In the genomic region with DNA sequence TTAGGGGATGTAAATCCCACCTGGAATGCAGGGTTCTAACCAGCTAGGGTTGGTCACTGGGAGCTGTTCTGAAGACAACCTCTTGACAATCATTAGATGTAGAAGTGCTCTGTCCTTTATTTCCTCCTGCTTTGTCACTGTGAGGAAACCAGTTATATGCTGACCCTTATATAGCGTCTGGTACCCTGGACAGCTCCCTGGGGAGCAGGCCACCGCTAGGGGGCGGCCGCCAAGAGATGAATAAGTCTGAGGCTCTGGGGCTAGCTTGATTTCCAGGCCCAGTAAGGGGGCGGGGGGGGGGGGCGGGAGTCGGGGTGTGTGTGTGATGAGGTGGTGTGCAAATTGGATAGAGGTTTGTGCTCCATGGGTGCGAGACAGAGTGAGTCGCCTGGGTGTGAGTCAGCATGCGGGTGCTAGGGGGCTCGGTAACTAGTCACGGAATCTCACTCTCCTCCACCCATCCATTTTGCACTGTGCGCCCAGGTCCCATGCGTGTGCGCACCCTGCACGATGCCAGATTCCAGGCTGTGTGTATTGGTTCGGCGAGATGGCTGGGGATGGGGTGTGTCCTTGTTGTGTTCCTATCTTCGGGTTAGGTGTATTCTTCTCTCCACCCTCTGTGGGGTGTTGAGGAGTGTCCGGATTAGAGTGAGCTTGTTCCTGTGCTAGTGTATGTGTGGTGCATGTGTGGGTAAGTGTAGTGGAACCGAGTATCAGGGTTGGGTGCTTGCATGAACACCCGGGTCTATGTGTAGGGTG, we compare ENCODE assay signal across 9 mouse cellular contexts. TPM values are rescaled to one million over a fixed set of nuclear protein-coding genes. Genes with fewer than 3 reads are reported as not detected.
DNase-seq lines count a peak whose midpoint lies in the region; ATAC-seq lines count a peak whose summit lies in the region.
"Had no signal": no experiment of that assay in that cellular context is flagged by ENCODE, and none has a peak within 500 bp of the region (broad histone marks: within the 10 kb centered on the region; RNA-seq: fewer than 3 reads in every experiment).

TSS of gene Hs3st2 (plus strand) at position 635 of the 759 bp plus-strand sequence.

- H3K36me3 ChIP-seq in forebrain, embryonic 12.5 days (replicated peaks) = no peaks in the 10 kb centered on the region
- no peaks in the 10 kb centered on the region for H3K36me3 ChIP-seq in limb, embryonic 10.5 days
- no peaks in the 10 kb centered on the region for H3K36me3 ChIP-seq in midbrain, embryonic 16.5 days (ENCODE audit: control insufficient read depth, insufficient read depth, low read length)
- H3K36me3 ChIP-seq in stomach, embryonic 14.5 days (ENCODE audit: control insufficient read depth, insufficient read depth, low read length) = no peaks in the 10 kb centered on the region

- no peak within 1 kb of the TSS for H3K27ac ChIP-seq in forebrain, embryonic 12.5 days
- H3K27ac ChIP-seq in limb, embryonic 10.5 days = no peak within 1 kb of the TSS
- H3K27ac ChIP-seq in midbrain, embryonic 16.5 days (ENCODE audit: low read length) = no peak within 1 kb of the TSS
- no peak within 1 kb of the TSS for H3K27ac ChIP-seq in stomach, embryonic 14.5 days (ENCODE audit: low read length)

- peak; percentile 4 for DNase-seq in cerebellum, adult 8-10 months
- DNase-seq in cerebellum, adult 9-11 months = no peak
- peak; percentile 79 for DNase-seq in adrenal gland, postnatal 10 days
- DNase-seq in hindlimb bud, embryonic 11.5 days (ENCODE audit: extremely low spot score, low read depth, low spot score) = peak; percentile 16
- peak; percentile 85 for DNase-seq in limb, embryonic 10.5 days (ENCODE audit: low spot score)

- no peaks in the 10 kb centered on the region for H3K9me3 ChIP-seq in forebrain, embryonic 12.5 days
- H3K9me3 ChIP-seq in limb, embryonic 10.5 days (replicated peaks) = no peaks in the 10 kb centered on the region
- H3K9me3 ChIP-seq in midbrain, embryonic 16.5 days (replicated peaks; ENCODE audit: control insufficient read depth, low read length, poor library complexity, severe bottlenecking) = no peaks in the 10 kb centered on the region
- no peaks in the 10 kb centered on the region for H3K9me3 ChIP-seq in stomach, embryonic 14.5 days (ENCODE audit: control insufficient read depth, low read depth, low read length)

- 0 out of 2 replicates have a peak within 1 kb of the TSS, but pooled peaks have one; percentile 21 for H3K9ac ChIP-seq in forebrain, embryonic 12.5 days
- peak within 1 kb of the TSS; percentile 73 for H3K9ac ChIP-seq in midbrain, embryonic 16.5 days (ENCODE audit: low read depth, low read length)
- no peak within 1 kb of the TSS for H3K9ac ChIP-seq in stomach, embryonic 14.5 days (replicated peaks; ENCODE audit: low read depth, low read length)

- 2% methylated on average over 19 of the region's 22 CpGs for WGBS in forebrain, embryonic 12.5 days
- WGBS in limb, embryonic 10.5 days = 4% methylated on average over 20 of the region's 22 CpGs
- WGBS in midbrain, embryonic 16.5 days = 2% methylated on average over 22 of the region's 22 CpGs
- WGBS in stomach, embryonic 14.5 days = 2% methylated on average over 22 of the region's 22 CpGs

- peak; percentile 63 for ATAC-seq in forebrain, embryonic 12.5 days (ENCODE audit: low FRiP score)
- ATAC-seq in midbrain, embryonic 16.5 days = peak; percentile 79
- ATAC-seq in stomach, embryonic 14.5 days (ENCODE audit: insufficient number of reproducible peaks, insufficient read depth, low FRiP score, low read depth) = 0 out of 2 replicates have a peak, but pooled peaks have one; percentile 56

- H3K27me3 ChIP-seq in forebrain, embryonic 12.5 days = peaks cover 62% of the 10 kb centered on the region
- peaks cover 60% of the 10 kb centered on the region for H3K27me3 ChIP-seq in limb, embryonic 10.5 days (ENCODE audit: low read depth, poor library complexity, severe bottlenecking)
- H3K27me3 ChIP-seq in midbrain, embryonic 16.5 days (ENCODE audit: control insufficient read depth, insufficient read depth, low read depth, low read length) = peaks cover 24% of the 10 kb centered on the region
- peaks cover 26% of the 10 kb centered on the region for H3K27me3 ChIP-seq in stomach, embryonic 14.5 days (ENCODE audit: control insufficient read depth, insufficient read depth, low read length)

- H3K4me2 ChIP-seq in forebrain, embryonic 12.5 days = peak within 1 kb of the TSS; percentile 66
- H3K4me2 ChIP-seq in midbrain, embryonic 16.5 days (ENCODE audit: low read length) = peak within 1 kb of the TSS; percentile 94
- H3K4me2 ChIP-seq in stomach, embryonic 14.5 days (replicated peaks; ENCODE audit: low read depth, low read length) = peak within 1 kb of the TSS; percentile 36

- peak within 1 kb of the TSS; percentile 41 for H3K4me3 ChIP-seq in forebrain, embryonic 12.5 days (replicated peaks)
- H3K4me3 ChIP-seq in limb, embryonic 10.5 days = peak within 1 kb of the TSS; percentile 37
- peak within 1 kb of the TSS; percentile 53 for H3K4me3 ChIP-seq in midbrain, embryonic 16.5 days (ENCODE audit: low read depth, low read length)
- H3K4me3 ChIP-seq in stomach, embryonic 14.5 days (ENCODE audit: low read depth, low read length) = peak within 1 kb of the TSS; percentile 22

- H3K4me1 ChIP-seq in forebrain, embryonic 12.5 days = peaks cover 17% of the 10 kb centered on the region
- peaks cover 16% of the 10 kb centered on the region for H3K4me1 ChIP-seq in limb, embryonic 10.5 days
- peaks cover 3% of the 10 kb centered on the region for H3K4me1 ChIP-seq in midbrain, embryonic 16.5 days (ENCODE audit: control insufficient read depth, insufficient read depth, low read length)
- no peaks in the 10 kb centered on the region for H3K4me1 ChIP-seq in stomach, embryonic 14.5 days (ENCODE audit: control insufficient read depth, insufficient read depth, low read length)

RNA-seq across cellular contexts. Expression of gene Hs3st2, which starts in this region (rescaled TPM):
- under 1 TPM; 0.61 to 0.81 TPM for total RNA-seq in adrenal gland, postnatal 10 days (2021)
- 0.08 and 0.56 TPM in 2 replicates for polyA plus RNA-seq in forebrain, embryonic 12.5 days (2016; fragmentation: Nextera tagmentation; extraction: Ambion mirVana)
- polyA plus RNA-seq in limb, embryonic 10.5 days (2016; fragmentation: Nextera tagmentation; extraction: Ambion mirVana) = 0.10 TPM in 1 of 2 replicates, not detected in the other
- 13.3 and 21.1 TPM in 2 replicates for polyA plus RNA-seq in midbrain, embryonic 16.5 days (2015; fragmentation: Nextera tagmentation; extraction: Ambion mirVana)
- polyA plus RNA-seq in stomach, embryonic 14.5 days (2014; fragmentation: Nextera tagmentation; extraction: Ambion mirVana) = 0.94 and 1.1 TPM in 2 replicates
- polyA plus RNA-seq: C2C12 had no signal

Comparison
In these comparisons a context has a peak if more than half of its experiments do, and no peak if none do; other contexts are left out.
1. Peak in DNase-seq in adrenal gland, postnatal 10 days; RNA of the gene not detected or under 1 TPM.
2. Peak in ATAC-seq, H3K4me3 ChIP-seq, H3K9ac ChIP-seq and H3K4me2 ChIP-seq in forebrain, embryonic 12.5 days; RNA of the gene not detected or under 1 TPM.
3. Peak in DNase-seq and H3K4me3 ChIP-seq in limb, embryonic 10.5 days; RNA of the gene not detected or under 1 TPM.
4. H3K4me2 ChIP-seq: peak in every context shown above with its lines; median percentile 94 in midbrain, embryonic 16.5 days; 66 in forebrain, embryonic 12.5 days; 36 in stomach, embryonic 14.5 days.